Mouse (Mus musculus): ENCODE data around the gene Alg12. TPM values are rescaled to one million over a fixed set of nuclear protein-coding genes. Genes with fewer than 3 reads are reported as not detected.

Gene Alg12
- polyA plus RNA-seq, 1 experiment from 2014 or later = 9.2 TPM

DNA sequence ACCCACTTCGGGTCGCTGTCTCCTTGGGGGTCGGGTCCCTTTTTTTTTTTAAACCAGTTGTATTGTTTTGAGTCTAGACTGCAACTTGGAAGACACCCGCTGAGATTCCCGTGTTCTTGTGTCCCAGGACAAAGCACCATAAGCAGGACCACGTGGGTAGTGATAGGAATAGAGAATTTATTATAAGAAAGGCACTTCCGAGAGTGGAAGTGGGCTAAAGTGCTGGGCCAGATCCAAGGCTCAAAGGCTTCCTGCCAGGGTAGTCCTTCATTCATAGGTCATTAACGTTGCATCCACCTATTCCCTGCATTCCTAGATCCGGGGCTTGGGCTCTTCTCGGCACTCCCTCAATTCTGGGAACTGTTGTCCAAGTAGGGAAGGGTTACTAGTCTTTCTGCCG lies 18.9 kb upstream of the Alg12 start:
- 2% methylated on average over 11 of the region's 11 CpGs for WGBS
- ATAC-seq (ENCODE audit: low FRiP score, low read depth) = no peak

DNA sequence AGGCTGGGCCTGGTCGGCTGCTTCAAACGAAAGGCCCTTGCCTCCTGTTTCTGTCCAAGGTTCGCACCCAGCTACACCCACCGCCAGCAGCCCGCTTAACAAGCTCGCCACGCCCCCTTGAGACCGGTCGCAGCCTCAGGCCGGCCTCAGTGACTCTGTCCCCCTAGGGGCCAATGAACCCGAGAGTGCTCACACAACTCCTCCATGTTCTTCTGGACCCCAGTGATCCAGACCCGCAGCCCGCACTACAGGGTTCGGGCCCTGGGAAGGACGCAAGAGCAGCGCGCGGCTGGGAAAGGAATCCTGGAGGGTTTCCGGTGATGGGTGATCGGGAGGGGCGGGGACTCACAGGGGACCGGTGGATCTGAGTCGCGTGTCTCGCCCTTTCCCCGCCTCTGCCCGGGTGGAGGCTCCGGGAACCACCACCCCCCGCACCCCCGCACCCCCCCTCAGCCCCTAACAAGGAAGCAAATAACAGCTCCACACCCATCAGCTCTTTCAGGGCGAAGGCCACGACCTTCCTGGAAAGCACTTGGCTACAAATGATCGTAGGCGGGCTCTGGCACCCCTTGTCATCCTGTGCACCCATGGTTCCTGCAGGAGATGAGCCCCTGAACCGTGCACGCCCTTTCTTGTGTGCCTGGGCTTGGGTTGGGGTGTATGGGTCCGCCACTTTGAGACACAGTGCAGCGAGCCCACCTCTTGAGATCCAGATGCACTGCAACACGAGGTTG lies 18.2 kb upstream of the Alg12 start:
- H3K4me2 ChIP-seq = peak overlapping the region; percentile 88
- peak overlapping the region; percentile 54 for H3K9ac ChIP-seq
- no peaks in the 10 kb centered on the region for H3K27me3 ChIP-seq
- H3K27ac ChIP-seq (replicated peaks) = peak overlapping the region; percentile 75
- no peaks in the 10 kb centered on the region for H3K9me3 ChIP-seq
- no peaks in the 10 kb centered on the region for H3K36me3 ChIP-seq
- peak; percentile 71 for ATAC-seq (ENCODE audit: low FRiP score, low read depth)
- H3K4me3 ChIP-seq = peak overlapping the region; percentile 53
- peaks cover 31% of the 10 kb centered on the region for H3K4me1 ChIP-seq (replicated peaks)
- WGBS = under 1% methylated on average over 39 of the region's 39 CpGs

More for the DNA sequence above, 18.9 kb upstream of the Alg12 start:
- H3K27ac ChIP-seq (replicated peaks) = peak overlapping the region; percentile 75
- H3K36me3 ChIP-seq = no peaks in the 10 kb centered on the region
- H3K9ac ChIP-seq = peak overlapping the region; percentile 54
- H3K4me3 ChIP-seq = peak overlapping the region; percentile 53
- H3K9me3 ChIP-seq = no peaks in the 10 kb centered on the region
- H3K27me3 ChIP-seq = no peaks in the 10 kb centered on the region
- peak overlapping the region; percentile 88 for H3K4me2 ChIP-seq
- H3K4me1 ChIP-seq (replicated peaks) = peaks cover 31% of the 10 kb centered on the region

DNA sequence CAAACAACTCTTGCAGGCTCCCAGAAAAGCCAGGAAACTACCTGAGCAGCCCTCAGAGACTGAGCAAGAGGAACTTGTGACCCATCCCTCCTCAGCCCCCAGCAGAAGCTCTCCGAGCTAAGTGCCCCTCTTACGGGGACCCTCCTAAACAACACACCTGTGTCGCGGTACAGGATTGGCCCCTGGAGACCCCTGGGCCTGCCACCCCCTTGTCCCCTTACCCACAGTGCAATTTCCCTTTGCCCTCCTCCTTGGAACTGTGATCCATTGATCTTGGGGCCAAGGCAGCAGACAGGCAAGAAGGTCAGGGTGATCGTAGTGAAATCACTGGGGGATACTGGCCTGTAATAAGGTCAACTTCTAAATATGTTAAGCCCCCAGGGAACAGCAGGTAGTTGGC lies 17.5 kb upstream of the Alg12 start:
- Histone ChIP-seq H3K4me2 (peak overlapping the region; percentile 88), H3K36me3 (no peaks in the 10 kb centered on the region), H3K27ac (replicated peaks) (no peak overlapping the region), H3K4me1 (replicated peaks) (peaks cover 31% of the 10 kb centered on the region), H3K9ac (no peak overlapping the region), H3K27me3 (no peaks in the 10 kb centered on the region), H3K9me3 (no peaks in the 10 kb centered on the region), H3K4me3 (peak overlapping the region; percentile 53)
- ATAC-seq (ENCODE audit: low FRiP score, low read depth) = no peak
- 73% methylated on average over 5 of the region's 5 CpGs for WGBS

DNA sequence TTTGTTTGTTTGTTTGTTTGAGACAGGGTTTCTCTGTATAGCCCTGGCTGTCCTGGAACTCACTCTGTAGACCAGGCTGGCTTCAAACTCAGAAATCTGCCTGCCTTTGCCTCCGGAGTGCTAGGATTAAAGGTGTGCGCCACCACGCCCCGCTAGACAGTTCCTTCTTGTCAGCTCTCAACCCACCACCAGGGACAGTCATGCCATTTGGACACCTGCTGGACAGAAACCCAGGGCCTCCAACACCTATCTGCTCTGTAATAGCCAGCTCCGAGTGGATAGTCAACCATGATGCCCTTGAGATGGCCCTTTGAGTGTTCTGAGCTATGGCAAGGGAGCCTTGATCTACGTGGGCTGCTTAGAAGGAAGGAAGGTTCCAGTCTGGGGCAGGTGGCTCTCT lies 16.9 kb upstream of the Alg12 start:
- H3K9ac ChIP-seq = no peak overlapping the region
- H3K4me3 ChIP-seq = no peak overlapping the region
- no peaks in the 10 kb centered on the region for H3K27me3 ChIP-seq
- 82% methylated on average over 6 of the region's 6 CpGs for WGBS
- H3K9me3 ChIP-seq = no peaks in the 10 kb centered on the region
- peaks cover 31% of the 10 kb centered on the region for H3K4me1 ChIP-seq (replicated peaks)
- no peak overlapping the region for H3K4me2 ChIP-seq
- ATAC-seq (ENCODE audit: low FRiP score, low read depth) = no peak
- no peaks in the 10 kb centered on the region for H3K36me3 ChIP-seq
- H3K27ac ChIP-seq (replicated peaks) = no peak overlapping the region

DNA sequence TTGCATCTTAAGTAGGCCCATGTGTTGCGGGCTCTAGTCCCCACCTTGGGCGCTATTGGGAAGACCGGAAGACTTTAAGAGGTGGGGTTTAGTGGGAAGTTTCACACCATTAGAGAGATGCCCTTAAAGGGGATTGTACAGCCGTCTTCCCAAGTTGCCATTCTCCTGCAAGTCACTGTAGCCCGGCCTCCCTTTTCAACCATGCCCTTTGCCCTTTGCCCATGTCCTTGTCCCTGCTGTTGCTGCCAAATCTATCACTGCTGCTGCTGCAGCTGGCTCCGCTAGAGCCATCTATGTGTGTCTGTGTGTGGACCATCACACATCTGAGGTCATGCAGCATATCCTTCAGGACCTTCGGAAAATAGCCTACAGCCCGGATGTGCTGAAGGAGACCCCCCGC lies 13.4 kb upstream of the Alg12 start:
- no peak for ATAC-seq (ENCODE audit: low FRiP score, low read depth)
- Histone ChIP-seq H3K36me3 (no peaks in the 10 kb centered on the region), H3K27ac (replicated peaks) (no peak overlapping the region), H3K9ac (no peak overlapping the region), H3K9me3 (no peaks in the 10 kb centered on the region), H3K4me3 (no peak overlapping the region), H3K27me3 (no peaks in the 10 kb centered on the region), H3K4me2 (no peak overlapping the region), H3K4me1 (replicated peaks) (peaks cover 7% of the 10 kb centered on the region)
- 90% methylated on average over 9 of the region's 9 CpGs for WGBS

DNA sequence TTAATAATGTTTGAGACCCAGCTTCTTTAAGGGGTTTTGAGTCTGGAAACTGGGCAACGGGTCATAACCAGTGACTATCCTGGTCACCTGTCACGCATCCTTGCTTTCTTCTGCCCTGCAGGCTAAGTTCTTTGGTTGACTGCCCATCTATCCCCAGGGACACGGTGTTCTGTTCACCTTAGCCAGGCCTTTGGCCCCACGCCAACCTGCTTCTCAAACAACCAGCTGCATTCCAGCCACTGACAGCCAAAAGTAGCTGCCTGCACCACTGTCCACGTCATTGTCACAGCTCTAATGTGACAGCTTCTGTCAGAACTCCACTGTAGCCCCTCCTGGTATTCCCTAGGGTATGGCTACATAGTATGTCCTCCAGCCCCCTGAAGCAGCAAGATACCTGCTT lies 12.4 kb upstream of the Alg12 start:
- ATAC-seq (ENCODE audit: low FRiP score, low read depth) = no peak
- Histone ChIP-seq H3K4me2 (no peak overlapping the region), H3K9me3 (no peaks in the 10 kb centered on the region), H3K4me1 (replicated peaks) (0 out of 2 replicates have a peak, but pooled peaks cover under 1% of the 10 kb centered on the region), H3K27me3 (no peaks in the 10 kb centered on the region), H3K36me3 (peaks cover 6% of the 10 kb centered on the region; the same call in 1 of the 2 replicates), H3K4me3 (no peak overlapping the region), H3K27ac (replicated peaks) (no peak overlapping the region), H3K9ac (no peak overlapping the region)
- WGBS = 60% methylated on average over 5 of the region's 5 CpGs

DNA sequence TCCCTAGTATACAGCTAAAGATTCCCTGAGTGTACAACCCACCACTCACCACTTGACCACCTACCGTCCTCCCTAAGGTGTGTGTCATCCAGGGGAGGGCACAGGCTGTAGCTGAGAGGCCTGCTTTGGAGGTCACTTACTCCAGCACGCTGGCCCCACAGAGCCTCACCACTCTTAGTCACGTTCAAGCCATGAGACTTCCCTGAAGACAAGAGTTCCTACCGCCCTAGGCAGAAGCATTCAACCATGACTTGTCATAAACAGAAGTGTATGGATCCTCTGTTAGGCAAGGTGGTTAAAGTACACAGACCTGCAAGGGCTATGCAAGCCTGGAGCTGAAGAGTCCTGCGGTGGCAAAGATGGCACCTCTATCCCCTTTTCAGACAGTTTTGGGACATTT lies 11.6 kb upstream of the Alg12 start:
- Histone ChIP-seq H3K4me1 (replicated peaks) (no peaks in the 10 kb centered on the region), H3K9me3 (no peaks in the 10 kb centered on the region), H3K9ac (no peak overlapping the region), H3K4me2 (no peak overlapping the region), H3K27me3 (no peaks in the 10 kb centered on the region), H3K4me3 (no peak overlapping the region), H3K36me3 (peaks cover 13% of the 10 kb centered on the region; the same call in 1 of the 2 replicates), H3K27ac (replicated peaks) (no peak overlapping the region)
- no peak for ATAC-seq (ENCODE audit: low FRiP score, low read depth)
- 82% methylated on average over 5 of the region's 5 CpGs for WGBS

DNA sequence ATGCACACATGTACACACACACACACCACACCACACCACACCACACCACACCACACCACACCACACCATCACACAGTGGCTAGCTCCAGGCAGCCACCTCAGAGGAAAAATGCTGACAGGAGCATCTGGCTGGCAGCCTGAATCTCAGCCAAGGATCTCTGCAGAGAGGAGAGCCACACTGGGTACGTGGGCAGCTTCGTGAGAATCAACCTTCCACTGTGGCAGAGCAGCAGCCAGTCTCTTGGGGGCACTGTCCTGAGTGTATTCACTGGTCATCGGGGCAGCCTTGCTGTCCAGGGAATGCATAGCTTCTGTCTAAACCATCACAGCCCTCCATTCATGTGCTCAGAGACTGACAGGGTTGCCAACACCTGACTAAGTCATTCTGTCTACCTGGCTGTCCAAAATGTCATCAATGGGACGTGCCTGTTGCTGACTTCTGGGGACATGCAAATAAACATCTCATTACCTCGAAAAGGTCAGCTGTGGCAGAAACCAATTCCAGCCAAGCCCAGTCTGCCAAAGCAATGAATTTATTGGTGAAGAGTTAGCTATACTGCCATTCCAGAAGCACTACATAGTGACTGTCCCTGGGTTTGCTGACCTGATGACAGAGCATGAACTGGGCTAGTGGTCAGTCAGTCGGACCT lies 10.8 kb upstream of the Alg12 start:
- Histone ChIP-seq H3K9ac (no peak overlapping the region), H3K9me3 (no peaks in the 10 kb centered on the region), H3K27me3 (no peaks in the 10 kb centered on the region), H3K36me3 (peaks cover 20% of the 10 kb centered on the region), H3K4me2 (no peak overlapping the region), H3K27ac (replicated peaks) (no peak overlapping the region), H3K4me1 (replicated peaks) (no peaks in the 10 kb centered on the region), H3K4me3 (no peak overlapping the region)
- WGBS = 80% methylated on average over 6 of the region's 6 CpGs
- no peak for ATAC-seq (ENCODE audit: low FRiP score, low read depth)

DNA sequence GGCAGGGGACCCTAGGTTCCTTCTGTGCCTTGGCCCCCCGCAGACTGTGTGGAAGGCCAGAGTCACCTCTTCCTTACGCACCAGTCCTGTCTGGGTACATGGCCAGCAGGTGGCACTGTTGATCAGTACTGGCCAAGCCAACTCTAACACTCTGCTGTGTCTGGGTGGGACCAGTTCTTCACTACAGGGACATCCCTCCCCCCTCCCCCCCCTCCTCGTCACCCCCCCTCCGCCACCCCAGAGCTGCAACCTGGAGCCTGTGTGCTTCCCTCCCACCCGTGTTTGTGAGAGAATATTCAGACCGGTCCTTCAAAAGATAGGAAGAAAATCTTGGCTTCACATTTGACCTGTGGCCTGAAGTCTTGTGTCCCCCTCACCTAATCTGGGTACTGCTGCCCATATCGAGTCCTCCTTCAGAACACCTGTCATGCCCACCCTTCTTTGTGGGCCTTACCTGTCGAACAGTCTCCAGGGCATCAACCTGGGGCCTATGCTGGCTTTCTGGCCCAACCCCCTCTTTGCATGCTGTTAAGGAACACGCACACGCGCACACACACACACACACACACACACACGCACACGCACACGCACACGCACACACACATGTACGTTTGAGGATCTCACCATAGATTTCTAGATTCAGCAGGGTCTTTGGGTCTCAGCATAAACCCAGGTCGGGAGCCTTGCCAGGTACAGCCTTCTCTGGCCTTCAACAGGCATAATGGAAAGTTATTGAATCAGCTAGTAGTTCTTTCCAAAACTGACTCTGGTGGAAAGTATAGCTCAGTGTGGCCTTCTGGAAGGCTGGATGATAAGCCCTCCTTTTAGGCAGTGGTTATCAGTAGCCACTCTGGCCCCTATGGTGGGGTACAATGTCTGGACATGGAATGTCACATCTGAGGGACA lies 9.9 kb upstream of the Alg12 start:
- H3K9me3 ChIP-seq = no peaks in the 10 kb centered on the region
- no peaks in the 10 kb centered on the region for H3K4me1 ChIP-seq (replicated peaks)
- no peak overlapping the region for H3K4me2 ChIP-seq
- H3K9ac ChIP-seq = no peak overlapping the region
- no peaks in the 10 kb centered on the region for H3K27me3 ChIP-seq
- no peak overlapping the region for H3K4me3 ChIP-seq
- H3K27ac ChIP-seq (replicated peaks) = no peak overlapping the region
- WGBS = 58% methylated on average over 17 of the region's 17 CpGs
- peaks cover 28% of the 10 kb centered on the region for H3K36me3 ChIP-seq
- peak; percentile 92 for ATAC-seq (ENCODE audit: low FRiP score, low read depth)

DNA sequence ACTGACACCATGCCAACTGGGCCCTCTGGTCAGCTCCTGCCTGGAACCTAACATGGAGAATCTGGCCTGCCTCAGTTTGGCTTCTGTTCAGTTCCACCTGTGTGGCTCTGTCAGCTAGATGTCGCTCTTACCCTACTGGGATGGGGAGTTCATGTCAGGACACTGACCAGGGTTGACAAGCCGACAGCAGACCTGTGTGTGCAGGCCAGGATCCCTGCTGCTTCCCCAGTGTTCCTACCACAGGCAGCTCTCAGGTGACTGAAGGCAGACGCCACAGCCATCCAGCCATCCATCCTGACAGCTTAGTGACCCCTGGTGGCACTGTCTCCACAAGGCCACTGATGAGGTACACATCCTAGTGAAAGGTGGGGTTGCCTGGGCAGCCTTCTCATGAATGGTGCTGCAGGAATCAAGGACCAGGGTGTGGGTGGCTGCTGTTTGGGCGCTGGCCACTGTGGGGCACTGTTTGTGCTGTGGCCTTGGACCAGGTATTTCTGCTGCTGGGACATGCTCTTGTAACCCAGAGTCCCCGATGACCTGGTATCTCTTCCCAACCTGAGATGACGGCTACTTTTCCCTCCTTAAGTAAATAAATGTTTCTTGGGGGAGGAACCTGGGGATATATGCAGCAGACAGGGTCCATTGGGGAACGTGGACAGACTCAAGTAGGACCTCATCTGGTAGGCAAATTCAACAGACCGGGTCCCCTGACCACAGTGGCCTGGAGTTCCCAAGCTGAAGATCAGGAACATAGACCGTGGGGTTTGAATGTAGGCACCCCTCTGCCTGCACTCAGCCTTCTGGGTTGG lies 9.1 kb upstream of the Alg12 start:
- 33% methylated on average over 9 of the region's 9 CpGs for WGBS
- H3K4me1 ChIP-seq (replicated peaks) = no peaks in the 10 kb centered on the region
- no peak overlapping the region for H3K4me3 ChIP-seq

DNA sequence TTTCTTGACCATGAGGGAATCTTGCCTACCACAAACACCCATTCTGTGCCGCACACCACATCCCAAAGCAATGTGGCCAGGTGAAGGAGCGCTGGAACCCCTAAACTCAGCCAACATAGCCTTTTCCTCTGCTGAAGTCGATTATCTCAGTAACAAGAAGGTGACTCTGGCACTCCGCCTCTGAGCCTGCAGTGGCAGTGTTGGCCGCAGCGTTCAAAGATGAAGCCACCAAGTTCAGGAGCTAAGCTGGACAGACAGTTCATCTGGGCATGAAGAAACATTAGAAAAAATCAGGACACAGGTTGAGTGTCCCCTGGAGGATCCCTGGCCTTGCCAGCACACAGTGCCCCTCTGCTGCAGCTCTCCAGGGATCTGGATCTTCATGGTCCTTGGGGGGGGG lies 8.3 kb upstream of the Alg12 start:
- H3K9me3 ChIP-seq = no peaks in the 10 kb centered on the region
- H3K36me3 ChIP-seq = peaks cover 43% of the 10 kb centered on the region
- H3K4me2 ChIP-seq = no peak overlapping the region
- no peaks in the 10 kb centered on the region for H3K4me1 ChIP-seq (replicated peaks)
- no peak overlapping the region for H3K27ac ChIP-seq (replicated peaks)
- WGBS = 92% methylated on average over 6 of the region's 6 CpGs
- no peak for ATAC-seq (ENCODE audit: low FRiP score, low read depth)
- no peaks in the 10 kb centered on the region for H3K27me3 ChIP-seq
- H3K4me3 ChIP-seq = no peak overlapping the region
- no peak overlapping the region for H3K9ac ChIP-seq

More for the DNA sequence above, 9.1 kb upstream of the Alg12 start:
- no peaks in the 10 kb centered on the region for H3K27me3 ChIP-seq
- peak; percentile 48 for ATAC-seq (ENCODE audit: low FRiP score, low read depth)
- H3K9ac ChIP-seq = no peak overlapping the region
- H3K36me3 ChIP-seq = peaks cover 37% of the 10 kb centered on the region
- H3K27ac ChIP-seq (replicated peaks) = no peak overlapping the region
- H3K9me3 ChIP-seq = no peaks in the 10 kb centered on the region
- H3K4me2 ChIP-seq = no peak overlapping the region

All from hindbrain, embryonic 15.5 days (tissue).